Mouse (Mus musculus) forebrain, embryonic 14.5 days (tissue): ENCODE data around the gene H2-Q1. TPM values are rescaled to one million over a fixed set of nuclear protein-coding genes. Genes with fewer than 3 reads are reported as not detected.
"Not testable (repeated sequence)": the region's sequence is repeated elsewhere in the genome, so short reads cannot be mapped to it uniquely, and the experiment has no call there.

Experiments
- ATAC-seq: fragments of 200-750 bp; cut with Nextera tagmentation; 2 replicates; pipeline ENCODE4 v1.8.0; 2017; ENCODE audit warnings: mild to moderate bottlenecking, moderate library complexity
- DNase-seq: peaks from one replicate; pipeline ENCODE4 v3.0.0-alpha.2; 2015; ENCODE audit warnings: low spot score
- H3K27ac ChIP-seq: fragments of 300-500 bp; sonication (generic); 2 replicates; pipeline ENCODE4 v1.5.1; 2014; ENCODE audit warnings: low read depth, mild to moderate bottlenecking, control low read depth, low read length, moderate library complexity
- H3K27me3 ChIP-seq: fragments of 300-500 bp; sonication (generic); replicated peaks from 2 replicates; pipeline ENCODE4 v1.6.1; 2014; ENCODE audit warnings: low read length, control low read depth, mixed read lengths; ENCODE audit not compliant: control insufficient read depth, insufficient read depth
- H3K36me3 ChIP-seq: fragments of 300-500 bp; sonication (generic); 2 replicates; pipeline ENCODE4 v1.6.1; 2014; ENCODE audit warnings: low read length, control low read depth; ENCODE audit not compliant: control insufficient read depth, insufficient read depth
- H3K4me1 ChIP-seq: fragments of 300-500 bp; sonication (generic); 2 replicates; pipeline ENCODE4 v1.6.1; 2014; ENCODE audit warnings: antibody characterized with exemption, low read length, control low read depth; ENCODE audit not compliant: control insufficient read depth, insufficient read depth
- H3K4me2 ChIP-seq: fragments of 300-500 bp; sonication (generic); 2 replicates; pipeline ENCODE4 v1.6.1; 2014; ENCODE audit warnings: mild to moderate bottlenecking, control low read depth, low read length
- H3K4me3 ChIP-seq: fragments of 300-500 bp; sonication (generic); 2 replicates; pipeline ENCODE4 v1.5.1; 2014; ENCODE audit warnings: low read depth, low read length, control low read depth
- H3K9ac ChIP-seq: fragments of 300-500 bp; sonication (generic); 2 replicates; pipeline ENCODE4 v1.6.1; 2014; ENCODE audit warnings: mild to moderate bottlenecking, low read length, control low read depth, moderate library complexity
- H3K9me3 ChIP-seq: fragments of 300-500 bp; sonication (generic); replicated peaks from 2 replicates; pipeline ENCODE4 v1.6.1; 2016; ENCODE audit warnings: low read length, control low read depth, mixed read lengths; ENCODE audit not compliant: control insufficient read depth
- WGBS: fragments of 180-500 bp; shearing (Covaris S2); extraction: QIAGEN DNeasy Blood & Tissue Kit; methylation state at CpG from one replicate; pipeline ENCODE4 v1.1.7; 2014; 5-methylcytosine and 5-hydroxymethylcytosine counted together
- polyA plus RNA-seq: library from polyadenylated mRNA; unstranded; fragments of >200 nt; fragmentation: Nextera tagmentation; extraction: Ambion mirVana; gene quantifications from 2 replicates; pipeline ENCODE4 v1.2.1, GENCODE M21; 2014

Gene H2-Q1
- polyA plus RNA-seq, 1 experiment from 2014 or later, result not detected

DNA sequence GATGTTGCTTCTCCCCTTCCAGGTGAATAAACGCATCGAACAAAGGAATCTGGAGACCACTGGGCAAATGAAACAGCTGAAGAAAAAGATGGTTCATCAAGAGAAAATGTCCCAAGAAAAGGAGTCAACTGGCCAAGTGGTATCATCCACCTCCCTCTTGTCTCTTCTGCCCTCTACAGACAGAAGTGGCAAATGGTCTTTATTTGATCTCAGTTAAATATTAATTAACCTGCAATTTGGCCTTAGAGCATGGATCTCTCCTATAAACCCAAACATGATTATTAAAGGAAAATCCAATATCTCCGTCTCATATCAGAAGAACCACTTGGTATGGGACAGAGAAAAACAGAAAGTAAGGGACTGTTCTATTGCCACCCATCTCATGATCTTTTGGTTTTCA, 9.5 kb downstream of the H2-Q1 start:
- not testable (repeated sequence) for ATAC-seq, H3K9me3 ChIP-seq, H3K27me3 ChIP-seq, H3K9ac ChIP-seq, H3K36me3 ChIP-seq, DNase-seq, H3K4me3 ChIP-seq, H3K4me2 ChIP-seq, H3K4me1 ChIP-seq, H3K27ac ChIP-seq
- WGBS, result 51% methylated on average over 3 of the region's 3 CpGs

GRCm38 (mm10) chr17:35331546-35331945, 11.3 kb downstream of the H2-Q1 start:
- H3K9ac ChIP-seq, H3K4me2 ChIP-seq, H3K4me1 ChIP-seq, H3K36me3 ChIP-seq, DNase-seq, H3K4me3 ChIP-seq, H3K27me3 ChIP-seq, H3K9me3 ChIP-seq, ATAC-seq, H3K27ac ChIP-seq: not testable (repeated sequence)
- WGBS, result 79% methylated on average over 6 of the region's 6 CpGs

GRCm38 (mm10) chr17:35342071-35342671, 22.0 kb downstream of the H2-Q1 start, which contains the start of gene H2-Q2:
TSS of gene H2-Q2 (plus strand) at chr17:35342242.
- DNase-seq (no peak), ATAC-seq (no peak)
- Histone ChIP-seq H3K27ac (no peak within 1 kb of the TSS), H3K27me3 (peaks cover 19% of the 10 kb centered on the region), H3K9me3 (no peaks in the 10 kb centered on the region), H3K4me2 (peak within 1 kb of the TSS; percentile 61), H3K9ac (peak within 1 kb of the TSS; percentile 51), H3K4me3 (peak within 1 kb of the TSS; percentile 37), H3K4me1 (peaks cover 5% of the 10 kb centered on the region; the same call in 1 of the 2 replicates), H3K36me3 (no peaks in the 10 kb centered on the region)
- under 1% methylated on average over 37 of the region's 40 CpGs for WGBS

- H3K27me3 ChIP-seq, result peaks cover 19% of the 10 kb centered on the region
- H3K27ac ChIP-seq, result no peak overlapping the region
- WGBS, result 4% methylated on average over 44 of the region's 46 CpGs
Measured at GRCm38 (mm10) chr17:35342711-35343476, 22.7 kb downstream of the H2-Q1 start.

DNA sequence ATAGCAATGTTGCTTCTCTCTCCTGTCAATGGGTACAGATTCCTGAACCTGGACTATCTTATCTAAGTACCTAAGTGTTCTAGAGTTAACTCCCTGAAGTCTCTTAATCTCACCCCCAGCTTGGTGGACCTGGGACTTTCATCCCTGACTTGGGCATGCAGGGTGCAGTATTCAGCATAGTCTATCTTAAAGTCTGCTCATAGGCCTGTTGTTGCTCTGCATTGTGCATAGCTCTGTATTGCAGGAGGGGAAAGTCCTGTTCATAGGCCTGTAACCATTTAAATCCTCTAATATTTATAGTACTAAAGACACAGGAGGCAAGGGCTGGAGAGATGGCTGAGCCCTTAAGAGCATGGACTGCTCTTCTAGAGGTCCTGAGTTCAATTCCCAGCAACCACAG, 27.5 kb downstream of the H2-Q1 start:
- not testable (repeated sequence) for H3K4me2 ChIP-seq, H3K4me1 ChIP-seq, DNase-seq, H3K36me3 ChIP-seq, H3K27me3 ChIP-seq, ATAC-seq, H3K9ac ChIP-seq, H3K9me3 ChIP-seq, H3K4me3 ChIP-seq, H3K27ac ChIP-seq

More at GRCm38 (mm10) chr17:35342711-35343476, 22.7 kb downstream of the H2-Q1 start:
- Histone ChIP-seq H3K9me3 (no peaks in the 10 kb centered on the region), H3K36me3 (no peaks in the 10 kb centered on the region), H3K4me2 (peak overlapping the region; percentile 61), H3K4me3 (peak overlapping the region; percentile 37), H3K9ac (peak overlapping the region; percentile 51), H3K4me1 (peaks cover 5% of the 10 kb centered on the region; the same call in 1 of the 2 replicates)
- no peak for ATAC-seq
- DNase-seq, result no peak

GRCm38 (mm10) chr17:35353275-35353674, 33.1 kb downstream of the H2-Q1 start:
- not testable (repeated sequence) for H3K36me3 ChIP-seq, ATAC-seq, H3K27me3 ChIP-seq, H3K4me3 ChIP-seq, H3K4me2 ChIP-seq, H3K9ac ChIP-seq, H3K9me3 ChIP-seq, DNase-seq, H3K4me1 ChIP-seq, H3K27ac ChIP-seq
- WGBS, result 75% methylated on average over 6 of the region's 6 CpGs

- Histone ChIP-seq H3K27ac (no peak overlapping the region), H3K36me3 (no peaks in the 10 kb centered on the region), H3K9me3 (no peaks in the 10 kb centered on the region), H3K4me2 (no peak overlapping the region), H3K27me3 (0 out of 2 replicates have a peak, but pooled peaks cover 6% of the 10 kb centered on the region), H3K4me1 (no peaks in the 10 kb centered on the region; the same call in 1 of the 2 replicates), H3K4me3 (no peak overlapping the region), H3K9ac (no peak overlapping the region)
- WGBS, result 73% methylated on average over 2 of the region's 2 CpGs
- DNase-seq (no peak), ATAC-seq (no peak)
Measured at GRCm38 (mm10) chr17:35354071-35354470, 33.9 kb downstream of the H2-Q1 start.

DNA sequence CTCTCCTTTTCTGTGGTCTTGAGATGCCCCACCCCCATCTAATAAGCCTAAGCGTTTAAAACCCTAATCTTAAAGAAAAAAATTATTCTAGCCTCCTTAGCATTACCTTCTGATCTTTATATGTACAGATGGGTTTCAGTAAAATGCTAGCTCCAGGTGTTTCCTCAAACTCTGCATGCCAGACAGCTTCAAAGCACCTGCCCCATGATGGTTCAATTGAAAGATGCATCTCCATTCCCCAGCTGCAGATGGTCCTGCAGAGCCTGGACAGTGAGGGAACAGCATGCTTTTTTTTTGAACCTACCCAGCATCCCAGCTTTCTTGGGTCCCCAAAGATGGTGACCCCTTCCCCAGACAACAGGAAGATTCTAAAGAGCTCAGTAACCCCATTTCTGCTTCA, 36.9 kb downstream of the H2-Q1 start:
- Histone ChIP-seq H3K9me3 (no peaks in the 10 kb centered on the region), H3K27me3 (0 out of 2 replicates have a peak, but pooled peaks cover 13% of the 10 kb centered on the region), H3K4me1 (no peaks in the 10 kb centered on the region; the same call in 1 of the 2 replicates), H3K36me3 (no peaks in the 10 kb centered on the region), H3K4me3 (no peak overlapping the region), H3K4me2 (no peak overlapping the region), H3K27ac (no peak overlapping the region), H3K9ac (no peak overlapping the region)
- no peak for ATAC-seq
- DNase-seq, result no peak
- WGBS, result 59% methylated on average over 1 of the region's 1 CpGs
